Mouse (Mus musculus): ENCODE measurements around the gene Slc29a2. TPM values are rescaled to one million over a fixed set of nuclear protein-coding genes. Genes with fewer than 3 reads are reported as not detected.

The Slc29a2 gene
- polyA plus RNA-seq, 1 experiment from 2014 or later: 8.2 TPM

DNA sequence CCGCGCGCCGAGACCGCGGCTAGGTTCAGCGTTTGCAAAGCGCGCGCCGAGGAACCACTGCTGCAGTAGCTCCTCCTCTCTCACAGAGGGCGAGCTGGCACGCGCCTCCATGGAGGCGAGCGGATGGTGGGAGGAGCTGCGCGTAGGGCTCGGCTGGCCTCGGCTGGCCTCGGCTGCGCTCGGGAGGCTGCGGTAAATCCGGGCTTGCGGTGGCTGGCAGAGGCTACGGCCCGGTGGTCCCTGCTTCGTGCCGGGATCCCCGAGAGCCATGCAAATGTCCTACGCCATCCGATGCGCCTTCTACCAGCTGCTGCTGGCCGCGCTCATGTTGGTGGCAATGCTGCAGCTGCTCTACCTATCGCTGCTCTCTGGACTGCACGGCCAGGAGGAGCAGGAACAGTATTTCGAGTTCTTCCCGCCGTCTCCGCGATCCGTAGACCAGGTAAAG lies 15.1 kb downstream of the Slc29a2 start, which contains the start of the genes B4gat1 and AC124502.3:
TSS of gene B4gat1 (plus strand) at position 118 of the 448 bp plus-strand sequence.
TSS of gene AC124502.3 (plus strand) at position 183 of the 448 bp plus-strand sequence.
- no peaks in the 10 kb centered on the region for H3K27me3 ChIP-seq (ENCODE audit: control insufficient read depth, insufficient read depth, low read length)
- peak within 1 kb of the TSS; percentile 76 for H3K4me3 ChIP-seq (ENCODE audit: low read depth, low read length)
- H3K27ac ChIP-seq (ENCODE audit: low read depth, low read length): peak within 1 kb of the TSS; percentile 57; the same call in 1 of the 2 replicates
- H3K4me1 ChIP-seq (ENCODE audit: control insufficient read depth, insufficient read depth, low read length): peaks cover 20% of the 10 kb centered on the region
- peak within 1 kb of the TSS; percentile 95 for H3K4me2 ChIP-seq
- no peaks in the 10 kb centered on the region for H3K9me3 ChIP-seq (replicated peaks; ENCODE audit: control insufficient read depth, low read length)
- H3K36me3 ChIP-seq (ENCODE audit: control insufficient read depth, insufficient read depth, low read length): no peaks in the 10 kb centered on the region
- peak; percentile 82 for ATAC-seq (replicated peaks; ENCODE audit: insufficient number of reproducible peaks, low FRiP score, low TSS enrichment)
- under 1% methylated on average over 43 of the region's 44 CpGs for WGBS (ENCODE audit: insufficient replicate concordance)
- H3K9ac ChIP-seq (ENCODE audit: low read depth, low read length): peak within 1 kb of the TSS; percentile 88

DNA sequence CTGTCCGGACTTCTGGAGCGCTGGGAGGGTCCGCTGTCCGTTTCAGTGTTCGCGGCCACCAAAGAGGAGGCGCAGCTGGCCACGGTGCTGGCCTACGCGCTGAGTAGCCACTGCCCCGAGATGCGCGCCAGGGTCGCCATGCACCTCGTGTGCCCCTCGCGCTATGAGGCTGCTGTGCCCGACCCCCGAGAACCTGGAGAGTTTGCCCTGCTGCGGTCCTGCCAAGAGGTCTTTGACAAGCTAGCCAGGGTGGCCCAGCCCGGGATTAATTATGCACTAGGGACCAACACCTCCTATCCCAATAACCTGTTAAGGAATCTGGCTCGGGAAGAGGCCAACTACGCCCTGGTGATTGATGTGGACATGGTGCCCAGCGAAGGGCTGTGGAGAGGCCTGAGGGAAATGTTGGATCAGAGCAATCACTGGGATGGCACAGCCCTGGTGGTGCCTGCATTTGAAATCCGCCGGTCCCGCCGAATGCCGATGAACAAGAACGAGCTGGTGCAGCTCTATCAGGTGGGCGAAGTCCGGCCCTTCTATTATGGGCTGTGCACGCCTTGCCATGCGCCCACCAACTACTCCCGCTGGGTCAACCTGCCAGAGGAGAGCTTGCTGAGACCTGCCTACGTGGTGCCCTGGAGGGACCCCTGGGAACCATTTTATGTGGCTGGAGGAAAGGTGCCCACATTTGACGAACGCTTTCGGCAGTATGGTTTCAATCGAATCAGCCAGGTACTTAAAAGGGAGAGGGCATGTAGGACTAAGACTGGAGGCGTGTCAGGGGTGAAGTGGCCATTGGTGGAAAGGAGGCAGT lies 15.8 kb downstream of the Slc29a2 start:
- Histone ChIP-seq H3K27ac (ENCODE audit: low read depth, low read length) (no peak overlapping the region), H3K4me3 (ENCODE audit: low read depth, low read length) (peak overlapping the region; percentile 76), H3K4me2 (peak overlapping the region; percentile 95), H3K9ac (ENCODE audit: low read depth, low read length) (peak overlapping the region; percentile 88), H3K36me3 (ENCODE audit: control insufficient read depth, insufficient read depth, low read length) (no peaks in the 10 kb centered on the region), H3K27me3 (ENCODE audit: control insufficient read depth, insufficient read depth, low read length) (no peaks in the 10 kb centered on the region), H3K9me3 (replicated peaks; ENCODE audit: control insufficient read depth, low read length) (no peaks in the 10 kb centered on the region), H3K4me1 (ENCODE audit: control insufficient read depth, insufficient read depth, low read length) (peaks cover 20% of the 10 kb centered on the region)
- ATAC-seq (replicated peaks; ENCODE audit: insufficient number of reproducible peaks, low FRiP score, low TSS enrichment): no peak
- 15% methylated on average over 41 of the region's 41 CpGs for WGBS (ENCODE audit: insufficient replicate concordance)

DNA sequence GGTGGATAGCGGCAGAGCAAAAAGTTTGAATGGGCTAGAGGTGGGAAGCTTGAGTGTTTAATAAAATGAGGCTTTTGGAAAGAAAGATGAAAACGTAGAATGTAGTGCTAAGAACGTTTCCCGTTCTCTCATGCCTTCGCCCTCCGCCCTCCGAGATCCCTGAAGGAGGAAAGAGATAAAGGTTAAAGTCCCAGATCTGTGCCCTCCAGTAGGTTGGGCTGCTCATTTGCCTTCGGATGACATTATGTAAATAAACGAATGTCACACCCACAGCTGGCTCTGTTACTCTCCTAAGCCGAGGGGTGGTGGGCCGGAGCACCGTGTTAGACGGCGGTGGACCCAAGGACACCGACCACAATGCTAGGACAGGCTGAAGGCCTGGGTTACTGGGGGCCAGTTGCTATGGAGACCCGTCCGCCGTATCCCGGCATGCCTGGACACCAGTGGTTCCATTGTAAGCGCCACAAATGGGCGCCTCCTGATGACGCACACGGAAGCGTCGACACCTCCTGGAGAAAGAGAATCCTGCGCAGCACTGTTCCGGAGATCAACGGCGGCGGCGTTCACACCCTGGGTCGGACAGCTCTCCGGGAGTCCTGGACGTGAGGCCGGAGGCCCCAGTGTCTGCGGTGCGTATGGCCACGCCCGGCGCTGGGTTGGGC lies 17.3 kb downstream of the Slc29a2 start, which contains the start of gene Brms1:
TSS of gene Brms1 (plus strand) at position 493 of the 662 bp plus-strand sequence.
- peaks cover 20% of the 10 kb centered on the region for H3K4me1 ChIP-seq (ENCODE audit: control insufficient read depth, insufficient read depth, low read length)
- H3K27ac ChIP-seq (ENCODE audit: low read depth, low read length): peak within 1 kb of the TSS; percentile 72
- H3K27me3 ChIP-seq (ENCODE audit: control insufficient read depth, insufficient read depth, low read length): no peaks in the 10 kb centered on the region
- peak within 1 kb of the TSS; percentile 95 for H3K4me2 ChIP-seq
- peak within 1 kb of the TSS; percentile 93 for H3K4me3 ChIP-seq (ENCODE audit: low read depth, low read length)
- H3K9ac ChIP-seq (ENCODE audit: low read depth, low read length): peak within 1 kb of the TSS; percentile 92
- peak; percentile 60 for ATAC-seq (replicated peaks; ENCODE audit: insufficient number of reproducible peaks, low FRiP score, low TSS enrichment)
- H3K9me3 ChIP-seq (replicated peaks; ENCODE audit: control insufficient read depth, low read length): no peaks in the 10 kb centered on the region
- WGBS (ENCODE audit: insufficient replicate concordance): 4% methylated on average over 40 of the region's 40 CpGs
- H3K36me3 ChIP-seq (ENCODE audit: control insufficient read depth, insufficient read depth, low read length): no peaks in the 10 kb centered on the region

DNA sequence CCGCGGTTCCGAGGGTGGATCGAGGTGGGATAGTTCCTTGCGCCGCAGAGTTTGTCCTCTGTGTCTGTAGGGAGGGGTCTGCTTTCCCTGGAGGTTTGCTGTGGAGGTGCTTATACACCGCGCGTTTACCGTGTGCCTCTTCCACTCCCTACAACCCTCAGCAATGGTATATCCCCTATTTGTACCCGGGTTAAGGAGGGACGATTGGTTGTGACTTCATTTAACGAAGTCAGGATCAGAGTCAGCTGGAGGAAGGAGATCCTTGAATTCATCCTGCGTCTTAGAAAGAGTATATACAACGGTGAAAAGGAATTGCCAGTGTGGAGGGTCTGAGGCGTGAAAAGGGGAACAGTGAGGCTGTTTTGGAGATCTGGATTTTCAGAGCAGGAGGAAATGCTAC lies 17.9 kb downstream of the Slc29a2 start:
- H3K9ac ChIP-seq (ENCODE audit: low read depth, low read length): peak overlapping the region; percentile 92
- H3K36me3 ChIP-seq (ENCODE audit: control insufficient read depth, insufficient read depth, low read length): no peaks in the 10 kb centered on the region; the same call in 1 of the 2 replicates
- H3K4me3 ChIP-seq (ENCODE audit: low read depth, low read length): peak overlapping the region; percentile 93
- no peaks in the 10 kb centered on the region for H3K27me3 ChIP-seq (ENCODE audit: control insufficient read depth, insufficient read depth, low read length)
- H3K27ac ChIP-seq (ENCODE audit: low read depth, low read length): peak overlapping the region; percentile 72
- under 1% methylated on average over 16 of the region's 16 CpGs for WGBS (ENCODE audit: insufficient replicate concordance)
- no peaks in the 10 kb centered on the region for H3K9me3 ChIP-seq (replicated peaks; ENCODE audit: control insufficient read depth, low read length)
- H3K4me1 ChIP-seq (ENCODE audit: control insufficient read depth, insufficient read depth, low read length): peaks cover 20% of the 10 kb centered on the region
- no peak for ATAC-seq (replicated peaks; ENCODE audit: insufficient number of reproducible peaks, low FRiP score, low TSS enrichment)
- peak overlapping the region; percentile 95 for H3K4me2 ChIP-seq

DNA sequence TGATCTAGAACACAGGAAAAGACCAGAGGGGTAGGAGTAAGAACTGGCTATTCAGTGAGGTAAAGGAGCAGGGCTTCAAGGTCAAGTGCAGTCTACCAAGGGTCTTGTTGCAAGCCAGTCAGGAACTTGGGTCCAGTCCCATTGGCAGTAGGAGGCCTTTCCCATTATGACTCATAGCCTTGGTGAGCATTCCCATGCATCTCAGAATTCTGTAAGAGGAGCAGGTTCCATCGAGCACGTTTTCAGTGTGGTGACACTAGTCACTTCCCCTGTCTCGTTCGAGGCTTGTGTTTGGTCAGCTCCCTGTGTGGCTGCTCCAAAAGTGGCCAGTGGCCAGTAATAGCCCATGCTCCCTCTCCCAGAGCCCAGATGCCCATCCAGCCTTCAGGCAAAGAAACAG lies 21.9 kb downstream of the Slc29a2 start:
- H3K9me3 ChIP-seq (replicated peaks; ENCODE audit: control insufficient read depth, low read length): no peaks in the 10 kb centered on the region
- H3K27me3 ChIP-seq (ENCODE audit: control insufficient read depth, insufficient read depth, low read length): no peaks in the 10 kb centered on the region
- H3K27ac ChIP-seq (ENCODE audit: low read depth, low read length): no peak overlapping the region
- WGBS (ENCODE audit: insufficient replicate concordance): 70% methylated on average over 4 of the region's 4 CpGs
- H3K36me3 ChIP-seq (ENCODE audit: control insufficient read depth, insufficient read depth, low read length): no peaks in the 10 kb centered on the region; the same call in 1 of the 2 replicates
- ATAC-seq (replicated peaks; ENCODE audit: insufficient number of reproducible peaks, low FRiP score, low TSS enrichment): no peak
- no peak overlapping the region for H3K4me2 ChIP-seq
- H3K9ac ChIP-seq (ENCODE audit: low read depth, low read length): no peak overlapping the region
- H3K4me3 ChIP-seq (ENCODE audit: low read depth, low read length): no peak overlapping the region
- peaks cover 15% of the 10 kb centered on the region for H3K4me1 ChIP-seq (ENCODE audit: control insufficient read depth, insufficient read depth, low read length)

DNA sequence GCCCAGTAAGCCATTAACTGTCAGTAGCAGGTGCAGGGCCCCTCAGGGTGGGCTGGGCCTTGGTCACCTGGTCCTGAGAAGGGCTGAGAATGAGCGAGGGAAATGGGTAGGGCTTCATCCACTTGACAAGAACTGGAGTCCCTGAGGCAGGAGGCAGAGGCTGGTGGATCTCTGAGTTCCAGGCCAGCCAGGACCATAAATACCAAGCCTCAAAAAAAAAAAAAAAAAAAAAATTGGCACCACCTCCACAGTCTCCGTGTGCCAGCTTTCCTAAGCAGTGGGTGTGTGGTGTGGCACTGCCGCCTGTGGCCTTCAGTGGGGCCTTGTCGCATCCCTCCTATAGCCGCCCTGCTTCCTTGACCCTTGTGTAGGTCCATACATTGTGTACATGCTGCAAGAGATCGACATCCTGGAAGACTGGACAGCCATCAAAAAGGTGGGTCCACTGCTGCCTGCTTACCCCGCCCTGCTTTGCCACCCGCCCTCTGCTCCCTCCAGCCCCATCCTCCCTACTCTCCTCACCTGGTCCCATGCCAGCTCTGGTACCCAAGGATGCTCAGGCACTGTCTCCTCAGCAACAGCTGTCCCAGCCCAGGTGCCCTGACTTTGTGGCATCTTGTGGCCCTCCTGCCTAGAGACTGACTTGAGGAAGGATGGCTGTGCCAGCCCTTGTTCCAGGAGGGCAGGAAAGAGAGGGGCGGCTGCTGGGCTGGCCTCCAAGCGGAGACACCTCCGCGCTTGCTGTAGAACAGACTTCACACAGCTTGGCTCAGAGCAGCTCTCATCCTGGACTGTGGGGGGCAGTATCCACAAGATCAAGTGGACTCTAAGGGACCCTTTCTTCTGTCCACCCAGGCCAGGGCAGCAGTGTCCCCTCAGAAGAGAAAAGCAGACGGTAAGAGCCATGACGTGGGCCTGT lies 24.7 kb downstream of the Slc29a2 start:
- 84% methylated on average over 14 of the region's 14 CpGs for WGBS (ENCODE audit: insufficient replicate concordance)

DNA sequence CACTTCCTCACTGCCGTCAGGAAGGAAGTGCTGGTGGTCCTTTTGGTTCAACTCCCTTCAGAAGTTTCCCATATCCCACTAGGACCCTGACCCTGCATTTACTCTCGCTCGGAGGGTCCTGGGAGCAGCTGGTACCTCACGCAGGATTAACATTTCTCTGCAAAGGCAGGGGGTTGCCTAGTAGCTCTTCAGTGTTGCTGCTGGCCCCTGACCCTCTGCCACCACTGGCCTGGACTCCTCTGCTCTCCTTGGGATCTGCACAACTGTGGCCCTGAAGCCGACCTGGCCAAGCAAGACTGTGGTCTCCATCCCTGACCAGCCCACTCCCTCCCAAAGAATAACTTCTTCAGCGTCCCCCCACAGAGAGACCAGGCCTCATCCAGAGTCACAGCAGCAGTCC lies 25.7 kb downstream of the Slc29a2 start:
- no peak overlapping the region for H3K4me3 ChIP-seq (ENCODE audit: low read depth, low read length)
- no peak overlapping the region for H3K9ac ChIP-seq (ENCODE audit: low read depth, low read length)
- no peak overlapping the region for H3K4me2 ChIP-seq
- H3K4me1 ChIP-seq (ENCODE audit: control insufficient read depth, insufficient read depth, low read length): peaks cover 21% of the 10 kb centered on the region
- no peak overlapping the region for H3K27ac ChIP-seq (ENCODE audit: low read depth, low read length)
- WGBS (ENCODE audit: insufficient replicate concordance): 75% methylated on average over 6 of the region's 6 CpGs
- no peaks in the 10 kb centered on the region for H3K9me3 ChIP-seq (replicated peaks; ENCODE audit: control insufficient read depth, low read length)
- peaks cover 24% of the 10 kb centered on the region for H3K27me3 ChIP-seq (ENCODE audit: control insufficient read depth, insufficient read depth, low read length)
- no peak for ATAC-seq (replicated peaks; ENCODE audit: insufficient number of reproducible peaks, low FRiP score, low TSS enrichment)
- no peaks in the 10 kb centered on the region; the same call in 1 of the 2 replicates for H3K36me3 ChIP-seq (ENCODE audit: control insufficient read depth, insufficient read depth, low read length)

More for the DNA sequence above, 24.7 kb downstream of the Slc29a2 start:
- peaks cover 16% of the 10 kb centered on the region for H3K27me3 ChIP-seq (ENCODE audit: control insufficient read depth, insufficient read depth, low read length)
- ATAC-seq (replicated peaks; ENCODE audit: insufficient number of reproducible peaks, low FRiP score, low TSS enrichment): no peak
- H3K4me2 ChIP-seq: no peak overlapping the region
- no peaks in the 10 kb centered on the region; the same call in 1 of the 2 replicates for H3K36me3 ChIP-seq (ENCODE audit: control insufficient read depth, insufficient read depth, low read length)
- H3K27ac ChIP-seq (ENCODE audit: low read depth, low read length): no peak overlapping the region
- H3K9ac ChIP-seq (ENCODE audit: low read depth, low read length): no peak overlapping the region
- H3K4me3 ChIP-seq (ENCODE audit: low read depth, low read length): no peak overlapping the region
- peaks cover 21% of the 10 kb centered on the region for H3K4me1 ChIP-seq (ENCODE audit: control insufficient read depth, insufficient read depth, low read length)
- no peaks in the 10 kb centered on the region for H3K9me3 ChIP-seq (replicated peaks; ENCODE audit: control insufficient read depth, low read length)

All from heart, embryonic 11.5 days (tissue).